9 mouse cellular contexts compared by ENCODE assay signal in genomic region chr13:63112598-63113372, GRCm38 (mm10).
A peak's percentile ranks its signal among the peaks of the same experiment; 100 is the strongest.
DNase-seq lines count a peak whose midpoint lies in the region; ATAC-seq lines count a peak whose summit lies in the region.
"Had no signal": no experiment of that assay in that cellular context is flagged by ENCODE, and none has a peak within 500 bp of the region (broad histone marks: within the 10 kb centered on the region; RNA-seq: fewer than 3 reads in every experiment).

No protein-coding gene starts in this region.

- no peak overlapping the region for H3K4me2 ChIP-seq in hindbrain, embryonic 16.5 days (ENCODE audit: low read length)
- no peak overlapping the region for H3K4me2 ChIP-seq in midbrain, embryonic 16.5 days (ENCODE audit: low read length)
- H3K4me2 ChIP-seq: neural tube, embryonic 12.5 days had no signal

- 55% methylated on average over 10 of the region's 10 CpGs for WGBS in hindbrain, embryonic 16.5 days
- WGBS in midbrain, embryonic 16.5 days, result 23% methylated on average over 10 of the region's 10 CpGs

- H3K4me3 ChIP-seq in brown adipose tissue, adult 24 weeks (ENCODE audit: insufficient read depth, low read depth, low read length), result no peak overlapping the region
- H3K4me3 ChIP-seq in hindbrain, embryonic 16.5 days (ENCODE audit: low read length), result no peak overlapping the region
- no peak overlapping the region for H3K4me3 ChIP-seq in midbrain, embryonic 16.5 days (ENCODE audit: low read depth, low read length)
- H3K4me3 ChIP-seq: neural tube, embryonic 12.5 days had no signal

- no peaks in the 10 kb centered on the region for H3K27me3 ChIP-seq in hindbrain, embryonic 16.5 days (replicated peaks; ENCODE audit: control insufficient read depth, insufficient read depth, low read length)
- no peaks in the 10 kb centered on the region for H3K27me3 ChIP-seq in midbrain, embryonic 16.5 days (ENCODE audit: control insufficient read depth, insufficient read depth, low read depth, low read length)
- H3K27me3 ChIP-seq: neural tube, embryonic 12.5 days had no signal

- H3K4me1 ChIP-seq in brown adipose tissue, adult 24 weeks (ENCODE audit: control insufficient read depth, insufficient read depth, insufficient read length, low read length), result peaks cover 31% of the 10 kb centered on the region; the same call in 1 of the 2 replicates
- peaks cover 10% of the 10 kb centered on the region for H3K4me1 ChIP-seq in hindbrain, embryonic 16.5 days (ENCODE audit: control insufficient read depth, insufficient read depth, low read depth, low read length)
- peaks cover 11% of the 10 kb centered on the region; the same call in 1 of the 2 replicates for H3K4me1 ChIP-seq in midbrain, embryonic 16.5 days (ENCODE audit: control insufficient read depth, insufficient read depth, low read length)

- DNase-seq in kidney, postnatal 10 days, result peak; percentile 34
- DNase-seq in kidney, postnatal 25 days, result no peak
- no peak for DNase-seq in cerebellum, adult 9-10 months
- DNase-seq in testis, postnatal 10 days (ENCODE audit: low spot score), result no peak
- DNase-seq in adrenal gland, adult 8-10 months, result no peak

- no peaks in the 10 kb centered on the region for H3K9me3 ChIP-seq in hindbrain, embryonic 16.5 days (ENCODE audit: control insufficient read depth, low read length)
- no peaks in the 10 kb centered on the region for H3K9me3 ChIP-seq in midbrain, embryonic 16.5 days (replicated peaks; ENCODE audit: control insufficient read depth, low read length, poor library complexity, severe bottlenecking)
- H3K9me3 ChIP-seq: neural tube, embryonic 12.5 days had no signal

- no peaks in the 10 kb centered on the region for H3K36me3 ChIP-seq in hindbrain, embryonic 16.5 days (ENCODE audit: control insufficient read depth, insufficient read depth, low read length)
- no peaks in the 10 kb centered on the region for H3K36me3 ChIP-seq in midbrain, embryonic 16.5 days (ENCODE audit: control insufficient read depth, insufficient read depth, low read length)
- H3K36me3 ChIP-seq: neural tube, embryonic 12.5 days had no signal

- peak; percentile 59; the same call in 1 of the 2 replicates for ATAC-seq in hindbrain, embryonic 16.5 days
- peak; percentile 64 for ATAC-seq in midbrain, embryonic 16.5 days

- no peak overlapping the region for H3K9ac ChIP-seq in hindbrain, embryonic 16.5 days (ENCODE audit: low read depth, low read length)
- no peak overlapping the region for H3K9ac ChIP-seq in midbrain, embryonic 16.5 days (ENCODE audit: low read depth, low read length)
- H3K9ac ChIP-seq: neural tube, embryonic 12.5 days had no signal

- H3K27ac ChIP-seq in brown adipose tissue, adult 24 weeks (replicated peaks; ENCODE audit: low read depth, low read length), result peak overlapping the region; percentile 73
- H3K27ac ChIP-seq in hindbrain, embryonic 16.5 days (ENCODE audit: low read depth, low read length), result peak overlapping the region; percentile 4; the same call in 1 of the 2 replicates
- 0 out of 2 replicates have a peak overlapping the region, but pooled peaks have one; percentile 8 for H3K27ac ChIP-seq in midbrain, embryonic 16.5 days (ENCODE audit: low read length)
- H3K27ac ChIP-seq: neural tube, embryonic 12.5 days had no signal

Comparison
In these comparisons a context has a peak if more than half of its experiments do, and no peak if none do; other contexts are left out.
1. H3K27ac ChIP-seq: peak in every context shown above with its lines; median percentile 73 in brown adipose tissue, adult 24 weeks; 8 in midbrain, embryonic 16.5 days; 4 in hindbrain, embryonic 16.5 days.